Mouse (Mus musculus): ENCODE measurements around the gene Hydin. TPM values are rescaled to one million over a fixed set of nuclear protein-coding genes. Genes with fewer than 3 reads are reported as not detected.
A peak's percentile ranks its signal among the peaks of the same experiment; 100 is the strongest.

Hydin gene
- polyA plus RNA-seq, 1 experiment from 2014 or later: 0.01 TPM

- no peaks in the 10 kb centered on the region; the same call in 1 of the 2 replicates for H3K27me3 ChIP-seq (ENCODE audit: insufficient read depth, low read length)
- peak; percentile 100 for DNase-seq
- ATAC-seq: peak; percentile 97
- TF ChIP-seq CTCF (IDR thresholded peaks at IDR 0.05; ENCODE audit: low read depth): no peak
- TF ChIP-seq EP300 (IDR thresholded peaks at IDR 0.05; ENCODE audit: low read depth): no peak
- peak within 1 kb of the TSS; percentile 93 for H3K4me2 ChIP-seq (ENCODE audit: low read depth, low read length)
- H3K4me1 ChIP-seq (ENCODE audit: insufficient read depth): peaks cover 14% of the 10 kb centered on the region
- no peaks in the 10 kb centered on the region for H3K36me3 ChIP-seq (replicated peaks; ENCODE audit: insufficient read depth, low read length)
- peak within 1 kb of the TSS; percentile 68 for H3K27ac ChIP-seq (ENCODE audit: low read depth)
- under 1% methylated on average over 57 of the region's 67 CpGs for WGBS (ENCODE audit: insufficient replicate concordance)
- no peaks in the 10 kb centered on the region for H3K9me3 ChIP-seq (ENCODE audit: low read length)
- peak within 1 kb of the TSS; percentile 81 for H3K9ac ChIP-seq (replicated peaks)
- peak within 1 kb of the TSS; percentile 84 for H3K4me3 ChIP-seq (ENCODE audit: low read depth, low read length)
Observed at GRCm38 (mm10) chr8:110618391-110619207, 351.8 kb downstream of the Hydin start, which contains the start of gene Vac14. TSS of gene Vac14 (plus strand) at chr8:110618585.

GRCm38 (mm10) chr8:110619208-110619574 lies 352.4 kb downstream of the Hydin start:
- H3K36me3 ChIP-seq (replicated peaks; ENCODE audit: insufficient read depth, low read length): no peaks in the 10 kb centered on the region
- H3K4me2 ChIP-seq (ENCODE audit: low read depth, low read length): peak overlapping the region; percentile 93
- ATAC-seq (no peak), DNase-seq (no peak)
- TF ChIP-seq CTCF (IDR thresholded peaks at IDR 0.05; ENCODE audit: low read depth) (no peak), EP300 (IDR thresholded peaks at IDR 0.05; ENCODE audit: low read depth) (no peak)
- WGBS (ENCODE audit: insufficient replicate concordance): 16% methylated on average over 8 of the region's 8 CpGs
- H3K9me3 ChIP-seq (ENCODE audit: low read length): no peaks in the 10 kb centered on the region
- peaks cover 14% of the 10 kb centered on the region for H3K4me1 ChIP-seq (ENCODE audit: insufficient read depth)
- H3K27ac ChIP-seq (ENCODE audit: low read depth): 0 out of 2 replicates have a peak overlapping the region, but pooled peaks have one; percentile 68
- H3K9ac ChIP-seq (replicated peaks): peak overlapping the region; percentile 81
- no peaks in the 10 kb centered on the region; the same call in 1 of the 2 replicates for H3K27me3 ChIP-seq (ENCODE audit: insufficient read depth, low read length)
- H3K4me3 ChIP-seq (ENCODE audit: low read depth, low read length): peak overlapping the region; percentile 84

GRCm38 (mm10) chr8:110619919-110620318 lies 353.1 kb downstream of the Hydin start:
- TF ChIP-seq CTCF (IDR thresholded peaks at IDR 0.05; ENCODE audit: low read depth) (peak; percentile 44), EP300 (IDR thresholded peaks at IDR 0.05; ENCODE audit: low read depth) (no peak)
- Histone ChIP-seq H3K36me3 (replicated peaks; ENCODE audit: insufficient read depth, low read length) (no peaks in the 10 kb centered on the region), H3K27me3 (ENCODE audit: insufficient read depth, low read length) (no peaks in the 10 kb centered on the region; the same call in 1 of the 2 replicates), H3K9me3 (ENCODE audit: low read length) (no peaks in the 10 kb centered on the region), H3K4me1 (ENCODE audit: insufficient read depth) (peaks cover 14% of the 10 kb centered on the region), H3K4me2 (ENCODE audit: low read depth, low read length) (peak overlapping the region; percentile 93), H3K4me3 (ENCODE audit: low read depth, low read length) (no peak overlapping the region), H3K9ac (replicated peaks) (no peak overlapping the region), H3K27ac (ENCODE audit: low read depth) (no peak overlapping the region)
- ATAC-seq (no peak), DNase-seq (no peak)
- 85% methylated on average over 5 of the region's 5 CpGs for WGBS (ENCODE audit: insufficient replicate concordance)

GRCm38 (mm10) chr8:110626431-110626830 lies 359.7 kb downstream of the Hydin start:
- no peak for DNase-seq
- no peak for TF ChIP-seq EP300 (IDR thresholded peaks at IDR 0.05; ENCODE audit: low read depth)
- TF ChIP-seq CTCF (IDR thresholded peaks at IDR 0.05; ENCODE audit: low read depth): no peak
- H3K9ac ChIP-seq (replicated peaks): no peak overlapping the region
- no peaks in the 10 kb centered on the region for H3K27me3 ChIP-seq (ENCODE audit: insufficient read depth, low read length)
- ATAC-seq: no peak
- H3K36me3 ChIP-seq (replicated peaks; ENCODE audit: insufficient read depth, low read length): no peaks in the 10 kb centered on the region
- H3K9me3 ChIP-seq (ENCODE audit: low read length): no peaks in the 10 kb centered on the region
- no peak overlapping the region for H3K4me3 ChIP-seq (ENCODE audit: low read depth, low read length)
- H3K4me1 ChIP-seq (ENCODE audit: insufficient read depth): no peaks in the 10 kb centered on the region
- H3K4me2 ChIP-seq (ENCODE audit: low read depth, low read length): no peak overlapping the region
- WGBS (ENCODE audit: insufficient replicate concordance): 84% methylated on average over 4 of the region's 4 CpGs
- no peak overlapping the region for H3K27ac ChIP-seq (ENCODE audit: low read depth)

GRCm38 (mm10) chr8:110629245-110630063 lies 362.7 kb downstream of the Hydin start:
- H3K9me3 ChIP-seq (ENCODE audit: low read length): no peaks in the 10 kb centered on the region
- H3K4me2 ChIP-seq (ENCODE audit: low read depth, low read length): no peak overlapping the region
- H3K9ac ChIP-seq (replicated peaks): no peak overlapping the region
- H3K4me3 ChIP-seq (ENCODE audit: low read depth, low read length): no peak overlapping the region
- peak; percentile 68 for TF ChIP-seq CTCF (IDR thresholded peaks at IDR 0.05; ENCODE audit: low read depth)
- no peak for TF ChIP-seq EP300 (IDR thresholded peaks at IDR 0.05; ENCODE audit: low read depth)
- H3K36me3 ChIP-seq (replicated peaks; ENCODE audit: insufficient read depth, low read length): peaks cover 22% of the 10 kb centered on the region
- no peak overlapping the region for H3K27ac ChIP-seq (ENCODE audit: low read depth)
- 69% methylated on average over 9 of the region's 9 CpGs for WGBS (ENCODE audit: insufficient replicate concordance)
- peak; percentile 71 for DNase-seq
- no peaks in the 10 kb centered on the region for H3K4me1 ChIP-seq (ENCODE audit: insufficient read depth)
- no peak for ATAC-seq
- no peaks in the 10 kb centered on the region for H3K27me3 ChIP-seq (ENCODE audit: insufficient read depth, low read length)

- Histone ChIP-seq H3K4me3 (ENCODE audit: low read depth, low read length) (no peak overlapping the region), H3K36me3 (replicated peaks; ENCODE audit: insufficient read depth, low read length) (peaks cover 27% of the 10 kb centered on the region), H3K27ac (ENCODE audit: low read depth) (no peak overlapping the region), H3K9ac (replicated peaks) (no peak overlapping the region), H3K4me1 (ENCODE audit: insufficient read depth) (no peaks in the 10 kb centered on the region), H3K9me3 (ENCODE audit: low read length) (no peaks in the 10 kb centered on the region), H3K4me2 (ENCODE audit: low read depth, low read length) (no peak overlapping the region), H3K27me3 (ENCODE audit: insufficient read depth, low read length) (no peaks in the 10 kb centered on the region)
- ATAC-seq (no peak), DNase-seq (no peak)
- 77% methylated on average over 3 of the region's 3 CpGs for WGBS (ENCODE audit: insufficient replicate concordance)
- TF ChIP-seq EP300 (IDR thresholded peaks at IDR 0.05; ENCODE audit: low read depth): no peak
- no peak for TF ChIP-seq CTCF (IDR thresholded peaks at IDR 0.05; ENCODE audit: low read depth)
Observed at GRCm38 (mm10) chr8:110630079-110630478, 363.3 kb downstream of the Hydin start.

Measured in liver, postnatal 0 days (tissue).